8 mouse cellular contexts compared by ENCODE assay signal in genomic region chr2:25371764-25372643, GRCm38 (mm10). TPM values are rescaled to one million over a fixed set of nuclear protein-coding genes. Genes with fewer than 3 reads are reported as not detected.
A peak's percentile ranks its signal among the peaks of the same experiment; 100 is the strongest.
DNase-seq lines count a peak whose midpoint lies in the region; ATAC-seq and TF ChIP-seq lines count a peak whose summit lies in the region.

Gene Sapcd2 (plus strand): TSS chr2:25372321.

- 1% methylated on average over 65 of the region's 65 CpGs for WGBS in heart, embryonic 13.5 days
- WGBS in kidney, postnatal 0 days, result 1% methylated on average over 65 of the region's 65 CpGs
- 3% methylated on average over 65 of the region's 65 CpGs for WGBS in liver, adult 2 months

- no peak for TF ChIP-seq POLR2A in liver, adult 2 months (IDR thresholded peaks at IDR 0.05; ENCODE audit: extremely low read depth, insufficient read depth, low read length)

- H3K9me3 ChIP-seq in heart, embryonic 13.5 days, result no peaks in the 10 kb centered on the region
- no peaks in the 10 kb centered on the region for H3K9me3 ChIP-seq in kidney, postnatal 0 days (replicated peaks; ENCODE audit: low read length)

- peak; percentile 79 to 86 for DNase-seq in CD8-positive naive resting alpha-beta T cell, adult 2 months (ENCODE audit: low read depth in 2 of 2, low spot score in 2 of 2)
- DNase-seq in kidney, postnatal 0 days (ENCODE audit: low spot score), result peak; percentile 96
- DNase-seq in liver, adult 2 months (ENCODE audit: extremely low read depth, low read depth, low spot score), result peak; percentile 63
- DNase-seq in spleen, postnatal 36 days (ENCODE audit: low spot score in 2 of 2), result peak; percentile 87 to 90

- H3K4me3 ChIP-seq in brown adipose tissue, adult 24 weeks (ENCODE audit: insufficient read depth, low read depth, low read length), result peak within 1 kb of the TSS; percentile 69
- H3K4me3 ChIP-seq in heart, embryonic 13.5 days, result peak within 1 kb of the TSS; percentile 76
- H3K4me3 ChIP-seq in kidney, postnatal 0 days (replicated peaks; ENCODE audit: low read depth, low read length), result peak within 1 kb of the TSS; percentile 66
- peak within 1 kb of the TSS; percentile 62 for H3K4me3 ChIP-seq in liver, adult 2 months (ENCODE audit: insufficient read depth, low read depth, low read length)

- H3K36me3 ChIP-seq in heart, embryonic 13.5 days, result peaks cover 17% of the 10 kb centered on the region
- no peaks in the 10 kb centered on the region for H3K36me3 ChIP-seq in kidney, postnatal 0 days (ENCODE audit: insufficient read depth, low read length)
- no peaks in the 10 kb centered on the region for H3K36me3 ChIP-seq in liver, adult 2 months (ENCODE audit: control insufficient read depth, insufficient read depth, low read length)

- H3K27ac ChIP-seq in brown adipose tissue, adult 24 weeks (replicated peaks; ENCODE audit: low read depth, low read length), result no peak within 1 kb of the TSS
- H3K27ac ChIP-seq in heart, embryonic 13.5 days (replicated peaks), result peak within 1 kb of the TSS; percentile 51
- no peak within 1 kb of the TSS for H3K27ac ChIP-seq in kidney, postnatal 0 days
- no peak within 1 kb of the TSS for H3K27ac ChIP-seq in liver, adult 2 months (replicated peaks; ENCODE audit: insufficient read depth, low read depth, low read length)

- peak within 1 kb of the TSS; percentile 96 for H3K4me2 ChIP-seq in heart, embryonic 13.5 days
- peak within 1 kb of the TSS; percentile 98 for H3K4me2 ChIP-seq in kidney, postnatal 0 days (ENCODE audit: low read length)

- peaks cover 38% of the 10 kb centered on the region for H3K27me3 ChIP-seq in heart, embryonic 13.5 days (replicated peaks)
- H3K27me3 ChIP-seq in kidney, postnatal 0 days (ENCODE audit: insufficient read depth, low read length), result no peaks in the 10 kb centered on the region
- peaks cover 8% of the 10 kb centered on the region for H3K27me3 ChIP-seq in liver, adult 2 months (ENCODE audit: control insufficient read depth, insufficient read depth, low read length)

- no peak for TF ChIP-seq CTCF in kidney, postnatal 0 days (IDR thresholded peaks at IDR 0.05; ENCODE audit: low read depth)
- TF ChIP-seq CTCF in liver, adult 2 months (IDR thresholded peaks at IDR 0.05; ENCODE audit: low read depth, low read length), result no peak

- peak; percentile 87 for ATAC-seq in erythroid progenitor cell, adult 5-6 weeks (replicated peaks; ENCODE audit: low FRiP score, poor library complexity, severe bottlenecking)
- peak; percentile 68; the same call in 1 of the 2 replicates for ATAC-seq in heart, embryonic 13.5 days (ENCODE audit: extremely low read depth, insufficient number of reproducible peaks, low FRiP score, low TSS enrichment)
- ATAC-seq in kidney, postnatal 0 days (replicated peaks; ENCODE audit: low FRiP score, low read depth), result peak; percentile 88
- ATAC-seq in monocyte, adult 5-6 weeks (replicated peaks; ENCODE audit: insufficient number of reproducible peaks, low FRiP score, low TSS enrichment, poor library complexity, severe bottlenecking), result peak; percentile 95

- no peaks in the 10 kb centered on the region for H3K4me1 ChIP-seq in brown adipose tissue, adult 24 weeks (ENCODE audit: control insufficient read depth, insufficient read depth, insufficient read length, low read length)
- peaks cover 27% of the 10 kb centered on the region for H3K4me1 ChIP-seq in heart, embryonic 13.5 days
- peaks cover 12% of the 10 kb centered on the region for H3K4me1 ChIP-seq in kidney, postnatal 0 days (replicated peaks; ENCODE audit: insufficient read depth, low read length)
- peaks cover 5% of the 10 kb centered on the region; the same call in 1 of the 2 replicates for H3K4me1 ChIP-seq in liver, adult 2 months (ENCODE audit: control insufficient read depth, insufficient read depth, low read length)

- H3K79me2 ChIP-seq in liver, adult 2 months (ENCODE audit: control insufficient read depth, insufficient read depth, low read length), result no peaks in the 10 kb centered on the region

- peak within 1 kb of the TSS; percentile 86 for H3K9ac ChIP-seq in heart, embryonic 13.5 days
- H3K9ac ChIP-seq in kidney, postnatal 0 days (ENCODE audit: low read depth, low read length), result peak within 1 kb of the TSS; percentile 61
- peak within 1 kb of the TSS; percentile 43 for H3K9ac ChIP-seq in liver, adult 2 months (ENCODE audit: low read depth, low read length)

RNA-seq across cellular contexts. Expression of gene Sapcd2, which starts in this region (rescaled TPM):
- not detected in 2 replicates for polyA plus RNA-seq in brown adipose tissue, adult 24 weeks (2012; ENCODE audit: insufficient read depth, insufficient read length, missing spikeins)
- 5.9 and 10.1 TPM in 2 replicates for total RNA-seq in erythroid progenitor cell, adult 5-6 weeks (2015; ENCODE audit: low replicate concordance)
- total RNA-seq in erythroid progenitor cell, adult 5-6 weeks (2017; ENCODE audit: low replicate concordance), result 7.8 and 9.6 TPM in 2 replicates
- 16.5 and 18.1 TPM in 2 replicates for polyA plus RNA-seq in heart, embryonic 13.5 days (2015; fragmentation: Nextera tagmentation; extraction: Ambion mirVana)
- polyA plus RNA-seq in kidney, postnatal 0 days (2015; fragmentation: Nextera tagmentation; extraction: Ambion mirVana), result 17.9 and 19.3 TPM in 2 replicates
- total RNA-seq in liver, adult 2 months (2014; rRNA removed), result 0.47 TPM in 1 of 2 replicates, not detected in the other
- polyA plus RNA-seq in liver, adult 2 months (2012; rRNA removed), result not detected in 2 replicates
- total RNA-seq in monocyte, adult 5-6 weeks (2017), result 4.3 TPM in 1 of 3 replicates, not detected in the others

Comparison
In these comparisons a context has a peak if more than half of its experiments do, and no peak if none do; other contexts are left out.
1. RNA of gene Sapcd2 (polyA plus RNA-seq): 17.9 to 19.3 TPM in kidney, postnatal 0 days and 16.5 to 18.1 TPM in heart, embryonic 13.5 days; not detected in liver, adult 2 months and not detected in brown adipose tissue, adult 24 weeks; every median in the first group is over 10 times any median in the second.
2. Peak in DNase-seq, H3K4me3 ChIP-seq and H3K9ac ChIP-seq in liver, adult 2 months; RNA of the gene not detected or under 1 TPM.
3. Peak in every context shown above with its lines, with median percentiles within 50 percentile points of each other: DNase-seq, H3K4me3 ChIP-seq, ATAC-seq and H3K9ac ChIP-seq.